Mouse (Mus musculus) adrenal gland, adult 8-10 months (tissue): ENCODE results near the gene Rrp9. TPM values are rescaled to one million over a fixed set of nuclear protein-coding genes. Genes with fewer than 3 reads are reported as not detected.

Experiments used
- DNase-seq: peaks from one replicate; pipeline ENCODE4 v3.0.0; 2022
- total RNA-seq, 4 experiments: library from RNA; stranded (reverse); gene quantifications; 2 replicates each; pipeline ENCODE4 v1.2.4; 2022

Rrp9 gene
- 10 to 100 TPM; 34.2 to 53.4 (median 35.9) TPM for total RNA-seq

DNA sequence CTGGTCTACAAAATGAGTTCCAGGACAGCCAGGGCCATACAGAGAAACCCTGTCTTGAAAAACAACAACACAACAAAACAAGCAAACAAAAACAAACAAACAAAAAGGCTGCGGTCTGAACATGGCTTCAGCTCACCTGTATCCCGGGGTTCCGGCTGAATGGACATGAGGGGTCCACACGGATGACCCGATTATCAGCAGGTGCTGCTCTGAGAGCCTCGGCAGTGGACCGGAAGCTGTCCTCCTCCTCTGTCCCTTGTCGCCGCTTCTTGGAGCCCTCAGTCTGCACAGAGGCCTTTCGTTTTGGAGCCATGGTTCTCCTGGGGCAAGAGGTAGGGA, at the start of gene Rrp9:
Gene Rrp9 (plus strand): TSS at position 301 of the 339 bp plus-strand sequence.
- peak; percentile 23 for DNase-seq

DNA sequence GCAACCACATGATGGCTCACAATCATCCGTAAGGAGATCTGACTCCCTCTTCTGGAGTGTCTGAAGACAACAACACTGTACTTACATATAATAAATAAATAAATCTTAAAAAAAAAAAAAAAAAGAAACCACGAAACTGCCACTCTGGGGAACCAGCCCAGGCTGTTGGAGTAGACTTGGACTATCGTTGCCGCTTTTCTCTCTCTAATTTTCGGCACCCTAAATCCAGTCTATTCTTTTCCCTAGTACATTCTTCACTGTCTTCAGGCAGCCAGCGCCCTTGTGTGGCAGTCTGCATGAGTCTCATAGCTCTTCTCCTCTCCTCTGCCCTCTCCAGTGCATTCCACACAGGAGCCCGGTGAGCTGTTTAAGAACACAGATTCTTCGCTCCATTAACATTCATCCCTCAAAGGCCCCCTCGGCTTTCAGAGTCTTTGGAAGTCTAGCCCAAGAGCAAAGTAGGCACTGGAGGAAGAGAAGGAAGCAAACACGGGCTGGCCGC, 47.0 kb upstream of the Rrp9 start:
- DNase-seq, result no peak

- DNase-seq, result peak; percentile 91
Measured at GRCm38 (mm10) chr9:106429221-106430014, 46.3 kb upstream of the Rrp9 start, which contains the start of gene Rpl29. TSS of gene Rpl29 (plus strand) at chr9:106429454.

- DNase-seq, result no peak
Measured at GRCm38 (mm10) chr9:106430015-106430264, 45.8 kb upstream of the Rrp9 start.

- no peak for DNase-seq
Measured at GRCm38 (mm10) chr9:106433389-106433788, 42.4 kb upstream of the Rrp9 start.

- no peak for DNase-seq
Measured at GRCm38 (mm10) chr9:106436566-106436965, 39.2 kb upstream of the Rrp9 start.

DNA sequence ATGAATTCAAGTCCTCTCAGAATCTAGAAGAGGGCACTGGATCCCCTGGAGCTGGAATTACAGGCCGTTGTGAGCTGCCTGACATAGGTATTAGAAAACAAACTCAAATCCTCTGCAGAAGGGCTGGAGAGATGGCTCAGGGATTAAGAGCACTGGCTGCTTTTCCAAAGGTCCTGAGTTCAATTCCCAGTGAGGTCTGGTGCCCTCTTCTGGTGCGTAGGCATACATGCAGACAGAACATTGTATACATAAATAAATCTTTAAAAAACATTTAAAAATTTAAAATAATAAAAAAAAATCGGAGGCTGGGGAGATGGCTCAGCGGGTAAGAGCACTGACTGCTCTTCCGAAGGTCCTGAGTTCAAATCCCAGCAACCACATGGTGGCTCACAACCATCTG, 33.1 kb upstream of the Rrp9 start:
- no peak for DNase-seq

DNA sequence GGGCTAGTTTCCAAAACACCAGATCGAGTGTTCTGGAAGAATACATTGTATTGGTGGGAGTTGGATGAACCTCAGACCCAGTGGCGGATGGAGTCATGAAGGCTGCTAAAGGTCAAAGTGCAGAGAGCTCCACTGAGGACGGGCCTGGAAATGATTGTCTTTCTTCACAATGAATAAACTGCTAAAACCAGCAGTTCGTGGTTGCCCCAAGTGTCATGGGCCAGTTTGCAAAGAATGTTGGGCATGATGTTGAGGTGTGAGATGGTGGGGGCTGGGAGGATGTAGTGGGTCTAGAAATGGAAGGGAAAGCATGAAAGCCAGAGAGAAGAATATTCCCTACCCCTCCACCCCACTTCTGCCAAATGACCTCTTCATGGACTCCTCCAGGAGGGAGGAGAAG, 30.9 kb upstream of the Rrp9 start:
- DNase-seq, result no peak

GRCm38 (mm10) chr9:106447348-106447747, 28.4 kb upstream of the Rrp9 start, which contains the start of the genes Abhd14b and Abhd14a:
TSS of gene Abhd14b (plus strand) at chr9:106447459.
TSS of gene Abhd14a (minus strand) at chr9:106447678.
- peak; percentile 95 for DNase-seq

GRCm38 (mm10) chr9:106447951-106448350, 27.8 kb upstream of the Rrp9 start:
- DNase-seq, result no peak

GRCm38 (mm10) chr9:106448498-106449031, 27.2 kb upstream of the Rrp9 start:
- DNase-seq, result peak; percentile 75

DNA sequence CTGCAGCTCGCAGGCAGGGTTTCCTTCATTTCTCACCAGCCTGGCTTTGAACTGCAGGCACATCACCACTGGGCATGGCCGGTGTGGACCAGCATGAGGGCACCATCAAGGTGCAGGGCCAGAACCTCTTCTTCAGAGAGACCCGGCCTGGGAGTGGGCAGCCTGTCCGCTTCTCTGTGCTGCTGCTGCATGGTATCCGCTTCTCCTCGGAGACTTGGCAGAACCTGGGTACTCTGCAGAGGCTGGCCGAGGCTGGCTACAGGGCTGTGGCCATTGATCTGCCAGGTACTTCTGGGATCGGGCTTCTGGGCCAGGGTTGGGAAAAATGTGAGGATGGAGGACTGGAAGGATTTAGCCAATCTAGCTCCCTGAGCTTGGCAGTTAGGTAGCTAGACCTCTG, 25.8 kb upstream of the Rrp9 start:
- no peak for DNase-seq

GRCm38 (mm10) chr9:106450661-106451060, 25.1 kb upstream of the Rrp9 start:
- DNase-seq, result peak; percentile 64

DNA sequence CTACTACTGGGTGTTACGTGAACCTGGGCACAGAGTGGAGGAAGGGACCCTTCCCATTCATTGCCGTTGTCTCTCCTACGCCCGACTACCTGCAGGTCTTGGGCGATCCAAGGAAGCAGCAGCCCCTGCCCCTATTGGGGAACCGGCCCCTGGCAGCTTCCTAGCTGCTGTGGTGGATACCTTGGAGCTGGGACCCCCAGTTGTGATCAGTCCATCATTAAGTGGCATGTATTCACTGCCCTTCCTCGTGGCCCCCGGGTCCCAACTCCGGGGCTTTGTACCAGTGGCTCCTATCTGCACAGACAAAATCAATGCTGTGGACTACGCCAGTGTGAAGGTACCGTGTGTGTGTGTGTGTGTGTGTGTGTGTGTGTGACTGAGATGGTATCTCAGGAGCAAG, 24.5 kb upstream of the Rrp9 start:
- no peak for DNase-seq

DNA sequence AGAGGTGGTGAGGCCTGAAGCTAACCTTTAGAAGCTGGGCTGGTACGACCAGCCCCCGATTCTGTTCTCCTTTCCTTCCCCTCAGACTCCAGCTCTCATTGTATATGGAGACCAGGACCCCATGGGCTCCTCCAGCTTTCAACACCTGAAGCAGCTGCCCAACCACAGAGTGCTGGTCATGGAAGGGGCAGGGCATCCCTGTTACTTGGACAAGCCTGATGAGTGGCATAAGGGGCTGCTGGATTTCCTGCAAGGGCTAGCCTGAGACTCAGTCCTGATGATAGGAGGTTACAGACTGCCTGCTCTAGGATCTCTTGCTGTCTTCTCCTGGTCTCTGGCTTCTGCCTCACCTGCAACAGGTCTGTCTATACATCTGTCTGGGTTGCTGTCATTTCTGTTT, 23.9 kb upstream of the Rrp9 start:
- no peak for DNase-seq

- no peak for DNase-seq
Measured at GRCm38 (mm10) chr9:106452351-106452750, 23.4 kb upstream of the Rrp9 start.

- DNase-seq, result no peak
Measured at GRCm38 (mm10) chr9:106452821-106453220, 22.9 kb upstream of the Rrp9 start.

- DNase-seq, result no peak
Measured at GRCm38 (mm10) chr9:106453271-106454070, 22.3 kb upstream of the Rrp9 start, which contains the start of gene Pcbp4. TSS of gene Pcbp4 (plus strand) at chr9:106453291.

DNA sequence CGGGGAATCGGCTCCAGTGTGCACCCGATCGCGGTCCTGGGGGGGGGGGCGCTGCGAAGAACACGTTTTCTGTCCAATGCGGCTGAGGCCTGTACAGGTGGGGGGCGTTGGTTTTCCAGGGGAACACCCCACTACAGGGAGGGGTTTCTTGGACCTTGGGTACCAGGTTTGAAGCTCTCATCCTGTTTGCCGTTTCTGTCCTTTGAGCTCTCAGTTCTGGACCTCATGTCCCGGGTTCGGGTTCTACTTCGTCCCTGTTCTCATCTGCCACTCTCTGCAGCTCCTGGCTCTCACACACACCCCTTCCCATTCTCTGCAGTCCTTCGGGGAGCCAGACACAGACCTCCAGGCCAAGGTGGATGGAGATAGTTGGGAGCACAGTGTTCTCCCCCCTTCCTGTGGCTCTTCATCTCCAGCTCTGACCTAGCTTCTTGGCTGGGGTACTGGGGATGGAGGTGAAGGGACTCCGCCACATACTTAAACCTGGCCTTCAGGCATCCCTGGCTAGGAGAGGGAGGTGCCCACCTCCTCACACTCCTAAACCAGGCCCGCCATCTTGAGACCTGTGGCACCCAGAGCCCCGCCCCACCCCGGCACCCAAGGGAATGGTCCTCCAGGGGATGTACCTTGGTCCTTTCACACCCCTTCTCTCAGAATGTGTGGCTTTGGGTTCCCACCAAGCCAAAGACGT, 21.5 kb upstream of the Rrp9 start:
- DNase-seq, result no peak

GRCm38 (mm10) chr9:106454888-106455681, 20.7 kb upstream of the Rrp9 start:
- DNase-seq, result no peak

- no peak for DNase-seq
Measured at GRCm38 (mm10) chr9:106456325-106457162, 19.2 kb upstream of the Rrp9 start.
